Comparison of ENCODE assay signal across 7 mouse cellular contexts in genomic region chr5:139735677-139736503, GRCm38 (mm10). TPM values are rescaled to one million over a fixed set of nuclear protein-coding genes. Genes with fewer than 3 reads are reported as not detected.
DNase-seq lines count a peak whose midpoint lies in the region; ATAC-seq lines count a peak whose summit lies in the region.

Gene Micall2 (minus strand): TSS chr5:139736336.

- no peaks in the 10 kb centered on the region for H3K36me3 ChIP-seq in intestine, embryonic 15.5 days
- H3K36me3 ChIP-seq in midbrain, embryonic 10.5 days: no peaks in the 10 kb centered on the region

- H3K9me3 ChIP-seq in intestine, embryonic 15.5 days: no peaks in the 10 kb centered on the region
- no peaks in the 10 kb centered on the region for H3K9me3 ChIP-seq in midbrain, embryonic 10.5 days (replicated peaks)

- H3K27me3 ChIP-seq in intestine, embryonic 15.5 days (replicated peaks): no peaks in the 10 kb centered on the region
- peaks cover 38% of the 10 kb centered on the region for H3K27me3 ChIP-seq in midbrain, embryonic 10.5 days (ENCODE audit: low read depth, poor library complexity, severe bottlenecking)

- DNase-seq in adrenal gland, adult 2 months: peak; percentile 98
- peak; percentile 91 for DNase-seq in embryo, embryonic 11.5 days (ENCODE audit: low read depth, low spot score)
- DNase-seq in gastrocnemius, postnatal 36 days: peak; percentile 94 to 95
- DNase-seq in left cerebral cortex, postnatal 25 days (ENCODE audit: low spot score in 2 of 2): peak; percentile 80 to 87
- DNase-seq in midbrain, embryonic 10.5 days (ENCODE audit: low spot score): peak; percentile 97
- DNase-seq in right cerebral cortex, postnatal 4 days: peak; percentile 78

- ATAC-seq in intestine, embryonic 15.5 days: peak; percentile 92

- H3K4me2 ChIP-seq in intestine, embryonic 15.5 days (replicated peaks): peak within 1 kb of the TSS; percentile 98

- peaks cover 51% of the 10 kb centered on the region for H3K4me1 ChIP-seq in intestine, embryonic 15.5 days (replicated peaks)
- peaks cover 39% of the 10 kb centered on the region for H3K4me1 ChIP-seq in midbrain, embryonic 10.5 days

- 3% methylated on average over 50 of the region's 50 CpGs for WGBS in intestine, embryonic 15.5 days
- 5% methylated on average over 50 of the region's 50 CpGs for WGBS in midbrain, embryonic 10.5 days

- intact Hi-C loops in gastrocnemius, postnatal 36 days (cut with DNase I): no loop called here
- intact Hi-C loops in left cerebral cortex, postnatal 25 days (cut with DNase I): no loop called here

- peak within 1 kb of the TSS; percentile 61 for H3K9ac ChIP-seq in intestine, embryonic 15.5 days

- H3K27ac ChIP-seq in intestine, embryonic 15.5 days: peak within 1 kb of the TSS; percentile 85
- peak within 1 kb of the TSS; percentile 78 for H3K27ac ChIP-seq in midbrain, embryonic 10.5 days (replicated peaks)

- peak within 1 kb of the TSS; percentile 58 for H3K4me3 ChIP-seq in intestine, embryonic 15.5 days (replicated peaks)
- H3K4me3 ChIP-seq in midbrain, embryonic 10.5 days: peak within 1 kb of the TSS; percentile 68

RNA-seq across cellular contexts. Expression of gene Micall2, which starts in this region (rescaled TPM):
- 10 to 100 TPM in 1 of 2 experiments, 1 to 10 TPM in 1; 6.0 to 14.7 TPM for total RNA-seq in adrenal gland, adult 2 months (2021)
- 6.1 and 7.6 TPM in 2 replicates for polyA plus RNA-seq in adrenal gland, adult 2 months (2012; rRNA removed)
- total RNA-seq in gastrocnemius, postnatal 36 days (2021): under 1 TPM; 0.52 to 0.94 TPM
- 8.3 and 8.4 TPM in 2 replicates for polyA plus RNA-seq in intestine, embryonic 15.5 days (2015; fragmentation: Nextera tagmentation; extraction: Ambion mirVana)
- 1 to 10 TPM; 2.0 to 2.4 TPM for total RNA-seq in left cerebral cortex, postnatal 25 days (2021)
- polyA plus RNA-seq in midbrain, embryonic 10.5 days (2016; fragmentation: Nextera tagmentation; extraction: Ambion mirVana): 5.7 and 7.8 TPM in 2 replicates

Comparison
In these comparisons a context has a peak if more than half of its experiments do, and no peak if none do; other contexts are left out.
1. Peak in every context shown above with its lines: DNase-seq, ATAC-seq, H3K4me3 ChIP-seq and H3K27ac ChIP-seq.
2. Peak in DNase-seq in gastrocnemius, postnatal 36 days; RNA of the gene not detected or under 1 TPM.